Mouse (Mus musculus) testis, adult 2 months (tissue): ENCODE measurements around the gene Cct4.

Source experiments
- CTCF ChIP-seq: fragments of 200-500 bp; IDR thresholded peaks from 2 replicates; pipeline ENCODE4 v1.5.1; 2012; ENCODE audit warnings: low read depth, mild to moderate bottlenecking, inconsistent platforms, low read length, moderate library complexity; ENCODE audit not compliant: control insufficient read depth, insufficient read depth, insufficient replicate concordance
- POLR2A ChIP-seq: fragments of 200-500 bp; IDR thresholded peaks from 2 replicates; pipeline ENCODE4 v1.6.1; 2012; ENCODE audit warnings: low read depth, mild to moderate bottlenecking, inconsistent platforms, low read length, moderate library complexity; ENCODE audit not compliant: control insufficient read depth

DNA sequence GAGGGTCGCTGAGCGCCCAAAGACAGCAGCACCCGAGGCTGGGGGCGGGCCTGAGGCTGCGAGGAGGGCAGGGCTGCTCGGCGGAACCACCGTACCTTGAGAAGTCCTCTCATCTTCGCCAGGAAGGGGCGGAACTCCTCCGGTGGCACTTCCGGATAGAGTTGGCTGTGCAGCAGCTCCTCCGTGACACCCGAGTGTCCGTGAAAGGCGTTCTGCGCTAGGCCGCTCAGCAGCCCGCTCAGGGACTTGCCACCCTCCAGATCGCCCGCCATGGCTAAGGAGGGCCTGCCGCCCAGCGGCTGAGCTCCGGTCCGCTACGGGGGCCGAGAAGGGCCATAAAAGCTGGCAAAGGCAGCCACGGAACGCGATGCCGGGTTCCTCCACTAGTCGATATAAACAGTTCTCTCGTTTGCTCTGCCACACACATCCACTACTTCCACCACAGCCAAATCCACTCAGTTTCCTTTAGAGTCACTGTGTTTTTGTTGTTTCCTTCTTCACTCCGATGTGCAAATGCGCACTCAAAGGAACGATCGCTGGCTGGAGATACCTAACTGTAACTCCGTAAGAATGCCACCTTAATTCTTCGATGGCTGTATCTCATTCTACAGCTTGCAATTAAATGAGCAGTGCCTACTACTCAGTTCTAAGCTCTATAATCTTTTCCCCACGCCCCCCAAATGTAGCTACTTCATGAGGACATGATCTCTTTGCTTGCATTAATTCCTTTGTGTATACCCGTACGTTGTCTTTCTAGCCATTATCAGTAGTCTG lies 8.1 kb upstream of the Cct4 start, which contains the start of the genes Gm28048 and Commd1:
- TF ChIP-seq CTCF (peak; percentile 21; the same call in 1 of the 2 replicates), POLR2A (peak; percentile 85)
